16 mouse cellular contexts compared by ENCODE assay signal in the genomic region with DNA sequence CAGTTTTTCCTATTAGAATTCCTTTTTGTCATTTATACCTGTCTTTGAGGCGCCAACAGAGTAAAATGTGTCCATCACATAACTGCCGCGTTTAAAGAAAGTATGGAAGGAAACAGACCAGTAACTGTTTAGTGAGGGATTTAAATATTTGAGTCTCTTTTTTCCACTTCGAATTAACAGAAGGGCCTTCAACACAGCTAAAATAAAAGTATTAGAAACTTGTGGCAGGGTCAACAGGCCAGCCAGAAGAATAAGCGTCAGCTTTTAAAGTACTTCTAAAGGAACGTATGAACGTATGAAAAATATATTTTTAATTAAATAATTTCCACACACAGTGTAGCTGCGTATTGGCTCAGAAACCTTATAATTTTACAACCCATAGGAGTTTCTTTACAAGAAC. TPM values are rescaled to one million over a fixed set of nuclear protein-coding genes. Genes with fewer than 3 reads are reported as not detected.
A peak's percentile ranks its signal among the peaks of the same experiment; 100 is the strongest.
DNase-seq lines count a peak whose midpoint lies in the region; ATAC-seq and TF ChIP-seq lines count a peak whose summit lies in the region.
"Had no signal": no experiment of that assay in that cellular context is flagged by ENCODE, and none has a peak within 500 bp of the region (broad histone marks: within the 10 kb centered on the region; RNA-seq: fewer than 3 reads in every experiment).

No protein-coding gene starts in this region.

- H3K9ac ChIP-seq in hindbrain, embryonic 16.5 days (ENCODE audit: low read depth, low read length), result no peak overlapping the region
- peak overlapping the region; percentile 85 for H3K9ac ChIP-seq in forebrain, embryonic 11.5 days (ENCODE audit: low read length)
- no peak overlapping the region; the same call in 1 of the 2 replicates for H3K9ac ChIP-seq in hindbrain, postnatal 0 days (replicated peaks; ENCODE audit: low read length)
- H3K9ac ChIP-seq in neural tube, embryonic 13.5 days, result 0 out of 2 replicates have a peak overlapping the region, but pooled peaks have one; percentile 19
- H3K9ac ChIP-seq: limb, embryonic 15.5 days; lung, embryonic 14.5 days had no signal

- no peaks in the 10 kb centered on the region for H3K36me3 ChIP-seq in hindbrain, embryonic 10.5 days
- no peaks in the 10 kb centered on the region for H3K36me3 ChIP-seq in hindbrain, embryonic 16.5 days (ENCODE audit: control insufficient read depth, insufficient read depth, low read length)
- no peaks in the 10 kb centered on the region for H3K36me3 ChIP-seq in forebrain, embryonic 11.5 days (ENCODE audit: control insufficient read depth, insufficient read depth, low read length)
- H3K36me3 ChIP-seq in hindbrain, postnatal 0 days (ENCODE audit: insufficient read depth, low read length), result no peaks in the 10 kb centered on the region
- H3K36me3 ChIP-seq in neural tube, embryonic 13.5 days, result no peaks in the 10 kb centered on the region
- H3K36me3 ChIP-seq: limb, embryonic 15.5 days had no signal

- H3K9me3 ChIP-seq in hindbrain, embryonic 10.5 days, result no peaks in the 10 kb centered on the region
- H3K9me3 ChIP-seq in hindbrain, embryonic 16.5 days (ENCODE audit: control insufficient read depth, low read length), result no peaks in the 10 kb centered on the region
- no peaks in the 10 kb centered on the region for H3K9me3 ChIP-seq in forebrain, embryonic 11.5 days (ENCODE audit: control insufficient read depth, low read length)
- no peaks in the 10 kb centered on the region for H3K9me3 ChIP-seq in hindbrain, postnatal 0 days (ENCODE audit: low read length)
- H3K9me3 ChIP-seq in neural tube, embryonic 13.5 days, result no peaks in the 10 kb centered on the region
- H3K9me3 ChIP-seq: limb, embryonic 15.5 days had no signal

- H3K4me3 ChIP-seq in hindbrain, embryonic 10.5 days, result peak overlapping the region; percentile 52
- no peak overlapping the region; the same call in 1 of the 2 replicates for H3K4me3 ChIP-seq in hindbrain, embryonic 16.5 days (ENCODE audit: low read length)
- H3K4me3 ChIP-seq in forebrain, embryonic 11.5 days (ENCODE audit: low read depth, low read length), result peak overlapping the region; percentile 35
- H3K4me3 ChIP-seq in hindbrain, postnatal 0 days (ENCODE audit: low read length), result peak overlapping the region; percentile 29; the same call in 1 of the 2 replicates
- peak overlapping the region; percentile 36 for H3K4me3 ChIP-seq in neural tube, embryonic 13.5 days
- H3K4me3 ChIP-seq: limb, embryonic 15.5 days had no signal

- H3K27ac ChIP-seq in hindbrain, embryonic 10.5 days, result peak overlapping the region; percentile 86; the same call in 1 of the 2 replicates
- H3K27ac ChIP-seq in hindbrain, embryonic 16.5 days (ENCODE audit: low read depth, low read length), result no peak overlapping the region
- peak overlapping the region; percentile 74 for H3K27ac ChIP-seq in forebrain, embryonic 11.5 days (ENCODE audit: low read depth, low read length)
- H3K27ac ChIP-seq in hindbrain, postnatal 0 days, result peak overlapping the region; percentile 66; the same call in 1 of the 2 replicates
- no peak overlapping the region for H3K27ac ChIP-seq in neural tube, embryonic 13.5 days (replicated peaks)
- H3K27ac ChIP-seq: limb, embryonic 15.5 days had no signal

- H3K27me3 ChIP-seq in hindbrain, embryonic 10.5 days (ENCODE audit: insufficient read depth, poor library complexity, severe bottlenecking), result peaks cover 68% of the 10 kb centered on the region
- H3K27me3 ChIP-seq in hindbrain, embryonic 16.5 days (replicated peaks; ENCODE audit: control insufficient read depth, insufficient read depth, low read length), result peaks cover 33% of the 10 kb centered on the region
- no peaks in the 10 kb centered on the region; the same call in 1 of the 2 replicates for H3K27me3 ChIP-seq in forebrain, embryonic 11.5 days (ENCODE audit: control insufficient read depth, insufficient read depth, low read length)
- peaks cover 9% of the 10 kb centered on the region; the same call in 1 of the 2 replicates for H3K27me3 ChIP-seq in hindbrain, postnatal 0 days (ENCODE audit: insufficient read depth, low read length)
- H3K27me3 ChIP-seq in neural tube, embryonic 13.5 days, result peaks cover 78% of the 10 kb centered on the region

- TF ChIP-seq CTCF in hindbrain, postnatal 0 days (IDR thresholded peaks at IDR 0.05; ENCODE audit: low read depth), result no peak

- no peak overlapping the region; the same call in 1 of the 2 replicates for H3K4me2 ChIP-seq in hindbrain, embryonic 16.5 days (ENCODE audit: low read length)
- peak overlapping the region; percentile 86; the same call in 1 of the 2 replicates for H3K4me2 ChIP-seq in forebrain, embryonic 11.5 days (ENCODE audit: low read depth, low read length, severe bottlenecking)
- peak overlapping the region; percentile 57 for H3K4me2 ChIP-seq in hindbrain, postnatal 0 days (ENCODE audit: low read depth, low read length)
- H3K4me2 ChIP-seq in neural tube, embryonic 13.5 days, result peak overlapping the region; percentile 60
- H3K4me2 ChIP-seq: lung, embryonic 14.5 days had no signal

- no peak for ATAC-seq in hindbrain, embryonic 16.5 days
- no peak for ATAC-seq in forebrain, embryonic 11.5 days (replicated peaks; ENCODE audit: low FRiP score)
- no peak for ATAC-seq in hindbrain, postnatal 0 days
- no peak for ATAC-seq in neural tube, embryonic 13.5 days (ENCODE audit: low read depth)

- H3K4me1 ChIP-seq in hindbrain, embryonic 10.5 days (replicated peaks), result peaks cover 75% of the 10 kb centered on the region
- H3K4me1 ChIP-seq in hindbrain, embryonic 16.5 days (ENCODE audit: control insufficient read depth, insufficient read depth, low read depth, low read length), result peaks cover 5% of the 10 kb centered on the region
- H3K4me1 ChIP-seq in forebrain, embryonic 11.5 days (replicated peaks; ENCODE audit: control insufficient read depth, insufficient read depth, low read length), result peaks cover 34% of the 10 kb centered on the region
- H3K4me1 ChIP-seq in hindbrain, postnatal 0 days (ENCODE audit: insufficient read depth, low read length), result peaks cover 4% of the 10 kb centered on the region; the same call in 1 of the 2 replicates
- peaks cover 53% of the 10 kb centered on the region for H3K4me1 ChIP-seq in neural tube, embryonic 13.5 days (replicated peaks)

- no peak for DNase-seq in hindbrain, embryonic 10.5 days (ENCODE audit: low spot score)
- no peak for DNase-seq in forebrain, embryonic 11.5 days (ENCODE audit: low spot score)
- DNase-seq in hindbrain, postnatal 0 days (ENCODE audit: low spot score), result peak; percentile 2
- DNase-seq in adrenal gland, postnatal 36 days, result no peak
- no peak for DNase-seq in right cerebral cortex, postnatal 4 days
- no peak for DNase-seq in layer of hippocampus, adult 18-20 months (ENCODE audit: low spot score in 2 of 2)
- DNase-seq: B cell, adult 2 months; heart, adult 18-20 months; kidney, adult 2 months; thymus, adult 2 months had no signal

- 10% methylated on average over 8 of the region's 8 CpGs for WGBS in hindbrain, embryonic 10.5 days
- WGBS in hindbrain, embryonic 16.5 days, result 15% methylated on average over 8 of the region's 8 CpGs
- WGBS in forebrain, embryonic 11.5 days, result 4% methylated on average over 8 of the region's 8 CpGs
- 17% methylated on average over 8 of the region's 8 CpGs for WGBS in hindbrain, postnatal 0 days
- WGBS in neural tube, embryonic 13.5 days, result 8% methylated on average over 8 of the region's 8 CpGs

RNA-seq across cellular contexts. Expression of a gene that starts 9.9 kb away (rescaled TPM):
- polyA plus RNA-seq in hindbrain, embryonic 10.5 days (2016; fragmentation: Nextera tagmentation; extraction: Ambion mirVana), result 23.4 and 24.2 TPM in 2 replicates
- polyA plus RNA-seq in hindbrain, embryonic 16.5 days (2015; fragmentation: Nextera tagmentation; extraction: Ambion mirVana), result 8.2 and 8.6 TPM in 2 replicates
- polyA plus RNA-seq in forebrain, embryonic 11.5 days (2014; fragmentation: Nextera tagmentation; extraction: Ambion mirVana), result 57.7 and 67.3 TPM in 2 replicates
- total RNA-seq in hindbrain, postnatal 0 days (2014; rRNA removed), result 68.1 and 80.2 TPM in 2 replicates
- 22.6 and 26.3 TPM in 2 replicates for polyA plus RNA-seq in hindbrain, postnatal 0 days (2015; fragmentation: Nextera tagmentation; extraction: Ambion mirVana)
- polyA plus RNA-seq in neural tube, embryonic 13.5 days (2015; fragmentation: Nextera tagmentation; extraction: Ambion mirVana), result 20.9 TPM in 2 replicates
- under 1 TPM; 0.26 to 0.53 TPM for total RNA-seq in adrenal gland, postnatal 36 days (2021)
- total RNA-seq in layer of hippocampus, adult 18-20 months (2021), result 10 to 100 TPM; 41.6 to 53.0 TPM
- total RNA-seq: heart, postnatal 4 days; megakaryocyte-erythroid progenitor cell, adult 5-6 weeks had no signal

Comparison
In these comparisons a context has a peak if more than half of its experiments do, and no peak if none do; other contexts are left out.
1. H3K27ac ChIP-seq: peak in hindbrain, embryonic 10.5 days (single experiment), forebrain, embryonic 11.5 days (single experiment) and hindbrain, postnatal 0 days (single experiment); none in hindbrain, embryonic 16.5 days (single experiment) and neural tube, embryonic 13.5 days (single experiment).
2. H3K9ac ChIP-seq: peak in forebrain, embryonic 11.5 days (single experiment) and neural tube, embryonic 13.5 days (single experiment); none in hindbrain, embryonic 16.5 days (single experiment) and hindbrain, postnatal 0 days (single experiment).